Mouse (Mus musculus) CD4-positive, CD25-positive, alpha-beta regulatory T cell, adult 4 months (primary cell): ENCODE data around the gene Maneal. TPM values are rescaled to one million over a fixed set of nuclear protein-coding genes. Genes with fewer than 3 reads are reported as not detected.

Experiments
- ATAC-seq: one replicate; pipeline ENCODE4 v1.8.0; 2017
- polyA plus RNA-seq, 2 experiments: library from polyadenylated mRNA; unstranded; fragments of 100-300 nt; shearing (Covaris generic); gene quantifications; one replicate each; pipeline ENCODE4 v1.2.1; 2017

The Maneal gene
- polyA plus RNA-seq, 2 experiments from 2014 or later = 0.58 to 0.62 TPM

DNA sequence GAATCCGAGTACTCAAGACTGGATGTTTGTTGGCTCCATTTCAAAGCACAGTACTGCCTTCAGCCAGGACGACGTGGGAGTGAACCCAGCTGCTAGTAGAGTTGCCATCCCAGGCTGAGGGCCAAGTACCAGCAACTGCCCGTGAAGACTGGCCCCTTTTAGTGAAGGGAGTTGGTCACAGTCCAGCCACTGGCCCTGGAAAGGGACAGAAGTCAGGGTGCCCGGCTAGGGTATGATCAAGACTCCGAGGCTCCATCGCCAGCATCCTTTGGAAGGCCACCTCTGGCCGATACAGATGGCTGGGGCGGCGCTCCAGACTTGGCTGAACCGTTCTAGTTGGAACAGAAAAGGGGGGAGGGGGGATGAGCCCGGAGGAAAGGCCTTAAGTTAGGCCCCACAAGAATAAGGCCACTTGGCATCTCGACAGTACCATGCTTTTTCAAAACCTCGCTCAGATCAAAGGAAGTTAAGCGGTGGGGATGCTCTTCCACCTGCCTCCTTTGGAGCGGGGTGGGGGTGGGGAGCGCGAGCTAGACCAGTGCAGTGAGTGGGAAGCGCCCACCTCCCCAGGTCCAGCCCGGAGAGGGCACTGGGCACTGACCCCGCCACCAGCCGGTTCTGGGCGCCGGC lies 12.2 kb downstream of the Maneal start:
- no peak for ATAC-seq

DNA sequence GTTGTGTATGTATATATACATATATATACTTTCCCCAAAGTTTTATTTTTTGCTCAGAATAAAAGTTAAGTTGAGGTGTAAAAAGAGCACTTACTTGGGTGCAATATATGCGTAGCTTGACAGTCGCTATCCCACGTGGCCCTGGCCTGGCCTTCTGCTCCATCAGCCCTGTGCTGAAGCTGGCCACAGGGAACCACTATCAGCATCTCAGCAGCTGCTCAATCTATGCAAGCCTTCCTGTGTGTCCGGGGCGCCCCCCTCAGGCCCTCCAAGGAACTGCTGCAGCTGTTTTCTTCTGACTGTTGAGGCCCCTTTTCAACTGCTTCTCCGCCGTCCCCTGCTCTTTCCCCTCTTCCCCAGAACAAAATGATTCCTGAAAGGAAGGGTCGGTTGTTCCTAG lies 14.4 kb downstream of the Maneal start:
- ATAC-seq = peak; percentile 38

DNA sequence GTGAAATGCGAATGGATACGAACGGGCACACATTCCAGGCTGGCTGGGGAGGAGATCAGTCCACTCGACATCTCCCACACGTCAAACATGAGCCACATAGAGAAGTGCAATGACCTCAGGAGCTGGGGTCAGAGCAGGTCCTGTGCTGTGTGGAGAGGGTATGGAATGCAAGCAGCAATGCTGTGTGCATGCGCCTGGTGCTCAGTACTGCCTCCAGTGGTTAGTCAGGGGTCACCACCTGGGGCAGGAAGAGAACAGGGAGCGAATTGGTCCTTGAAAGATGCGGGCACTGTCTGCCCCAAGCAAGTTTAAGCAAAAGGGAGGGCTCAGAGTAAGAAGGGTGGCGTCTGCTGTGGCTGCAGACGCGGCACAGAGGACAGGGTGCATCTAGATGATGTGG lies 18.5 kb downstream of the Maneal start:
- peak; percentile 68 for ATAC-seq

DNA sequence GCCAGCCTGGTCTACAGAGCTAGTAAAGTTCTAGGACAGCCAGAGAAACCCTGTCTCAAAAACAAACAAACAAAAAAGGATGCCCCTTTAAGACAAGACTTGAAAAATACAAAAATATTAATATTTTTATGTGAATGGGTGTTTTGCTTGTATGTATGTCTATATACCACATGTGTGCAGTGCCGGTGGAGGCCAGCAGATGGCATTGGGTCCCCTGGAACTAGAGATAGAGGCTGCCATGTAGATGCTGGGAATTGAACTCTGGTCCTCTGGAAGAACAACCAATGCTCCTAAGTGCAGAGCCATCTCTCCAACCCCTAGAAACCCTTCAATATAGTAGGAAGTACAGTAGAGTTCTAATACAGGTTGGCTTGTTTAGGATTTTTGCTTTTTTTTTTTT lies 21.0 kb downstream of the Maneal start:
- ATAC-seq = no peak

DNA sequence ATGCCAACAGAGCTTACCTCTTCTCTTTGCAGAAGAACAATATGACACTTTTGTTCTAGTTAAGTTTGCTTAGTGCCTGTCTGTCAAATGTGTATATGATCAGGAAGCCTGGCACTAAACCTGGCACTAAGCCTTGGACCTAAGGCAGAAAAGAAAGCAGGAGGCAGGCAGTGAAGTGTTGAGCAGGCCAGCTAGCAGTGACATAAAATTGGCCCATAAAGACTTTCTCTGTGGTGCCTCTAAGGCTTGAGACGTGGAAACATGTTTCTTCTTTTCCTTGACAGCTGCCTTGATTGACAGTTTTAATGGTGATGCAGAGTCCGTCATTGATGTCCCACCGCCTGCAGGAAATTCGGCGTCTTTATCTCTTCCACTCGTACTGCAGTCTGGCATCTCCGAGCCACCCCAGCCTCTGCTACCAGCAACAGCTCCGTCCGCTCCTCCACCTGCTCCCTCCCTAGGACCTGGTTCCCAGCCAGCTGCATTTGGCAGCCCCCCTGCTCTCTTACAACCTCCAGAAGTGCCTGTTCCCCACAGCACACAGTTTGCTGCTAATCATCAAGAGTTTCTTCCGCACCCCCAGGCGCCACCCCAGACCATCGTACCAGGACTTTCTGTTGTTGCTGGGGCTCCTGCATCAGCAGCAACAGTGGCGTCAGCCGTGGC lies 23.8 kb downstream of the Maneal start:
- ATAC-seq = no peak

DNA sequence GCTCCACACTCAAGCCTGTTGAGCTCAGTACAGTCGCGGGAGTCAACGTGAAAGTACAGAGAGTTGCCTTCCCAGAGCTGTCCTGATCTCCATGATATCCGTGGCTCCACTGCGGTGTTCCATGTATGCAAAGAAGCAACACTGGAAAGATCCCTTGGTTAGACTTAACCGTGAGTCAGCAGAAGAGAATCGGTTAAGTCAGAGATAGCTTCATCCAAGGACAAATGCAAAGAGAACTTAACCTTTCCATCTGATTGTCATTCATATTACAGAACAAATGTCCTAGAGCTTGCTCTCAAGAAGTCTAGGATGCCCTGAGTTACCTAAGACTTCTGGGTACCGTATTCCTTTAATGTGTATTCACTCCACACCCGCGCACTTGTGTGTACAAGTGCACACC lies 29.2 kb downstream of the Maneal start:
- no peak for ATAC-seq

DNA sequence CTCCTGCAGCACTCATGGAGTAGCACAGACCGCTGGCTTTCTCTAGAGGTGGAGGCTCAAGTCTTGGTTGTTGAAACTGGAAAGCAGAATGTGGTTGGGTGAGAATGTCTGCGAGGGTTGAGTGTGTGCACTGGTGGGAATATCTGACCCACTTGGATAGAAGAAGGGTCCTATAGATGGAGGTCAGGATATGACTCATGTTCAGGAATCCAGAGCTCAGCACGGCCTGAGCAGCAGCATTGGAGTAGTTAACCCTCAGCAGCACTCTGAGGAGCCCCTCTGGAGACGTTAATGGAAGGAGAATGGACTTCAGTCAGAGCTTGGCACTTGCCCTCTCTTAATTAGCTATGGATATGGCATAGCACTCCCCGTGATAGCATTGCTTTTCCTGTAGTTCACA lies 32.3 kb downstream of the Maneal start:
- no peak for ATAC-seq

DNA sequence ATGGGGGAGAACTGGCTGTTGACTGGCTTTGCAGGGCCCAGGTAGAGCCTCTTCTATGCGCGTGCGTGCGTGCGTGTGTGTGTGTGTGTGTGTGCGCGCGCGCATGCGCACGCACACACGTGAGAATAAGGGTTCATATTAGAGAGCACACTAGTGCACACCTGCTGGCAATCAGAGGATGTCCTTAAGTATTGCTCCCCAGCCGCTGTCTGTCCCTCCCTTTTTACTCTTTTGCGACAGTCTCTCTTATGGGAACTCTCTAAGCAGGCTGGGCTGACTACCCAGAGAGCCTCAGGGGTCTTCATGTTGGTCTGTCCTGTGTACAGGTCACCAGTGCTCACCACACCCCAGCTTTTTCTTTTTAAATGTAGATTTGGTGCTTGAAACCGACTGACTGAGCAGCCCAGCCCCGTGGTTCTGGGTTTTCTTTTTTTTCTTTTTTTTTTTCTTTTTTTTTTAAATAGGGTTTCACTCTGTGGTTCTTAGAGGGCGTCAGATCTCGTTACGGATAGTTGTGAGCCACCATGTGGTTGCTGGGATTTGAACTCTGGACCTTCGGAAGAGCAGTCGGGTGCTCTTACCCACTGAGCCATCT lies 36.5 kb downstream of the Maneal start:
- ATAC-seq = no peak

DNA sequence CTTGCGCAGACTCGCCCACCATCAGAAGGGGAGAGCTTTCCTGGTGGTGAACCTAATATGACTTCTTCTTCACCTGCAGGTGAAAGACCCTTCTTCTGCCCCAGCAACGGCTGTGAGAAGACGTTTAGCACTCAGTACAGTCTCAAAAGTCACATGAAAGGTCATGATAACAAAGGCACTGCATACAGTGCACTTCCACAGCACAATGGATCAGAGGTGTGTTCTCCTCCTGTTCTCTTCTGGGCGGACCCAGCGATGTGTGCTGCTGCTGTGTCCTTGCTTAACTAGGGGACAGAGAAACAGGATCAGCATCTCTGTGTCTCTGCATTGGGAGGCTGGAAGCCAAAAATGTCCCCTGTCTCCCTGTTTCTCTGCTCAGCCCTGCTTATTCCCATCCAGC lies 37.0 kb downstream of the Maneal start:
- no peak for ATAC-seq

DNA sequence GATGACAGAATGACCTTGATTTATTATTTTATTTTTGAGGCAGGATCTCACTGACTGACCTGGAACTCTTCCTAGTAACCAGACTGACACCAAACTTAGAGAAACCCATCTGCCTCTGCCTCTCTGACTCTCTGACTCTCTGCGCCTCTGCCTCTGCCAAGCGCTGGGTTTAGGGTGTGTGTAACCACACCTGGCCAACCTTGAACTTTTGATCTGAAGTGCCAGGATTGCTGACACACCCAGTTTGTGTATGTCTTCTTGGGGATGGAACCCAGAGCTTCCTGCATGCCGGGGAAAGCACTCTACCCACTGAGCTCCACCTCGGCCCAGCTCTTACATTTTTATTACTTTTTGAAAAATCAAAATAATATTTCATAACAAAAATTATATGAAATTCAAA lies 43.1 kb downstream of the Maneal start:
- no peak for ATAC-seq

DNA sequence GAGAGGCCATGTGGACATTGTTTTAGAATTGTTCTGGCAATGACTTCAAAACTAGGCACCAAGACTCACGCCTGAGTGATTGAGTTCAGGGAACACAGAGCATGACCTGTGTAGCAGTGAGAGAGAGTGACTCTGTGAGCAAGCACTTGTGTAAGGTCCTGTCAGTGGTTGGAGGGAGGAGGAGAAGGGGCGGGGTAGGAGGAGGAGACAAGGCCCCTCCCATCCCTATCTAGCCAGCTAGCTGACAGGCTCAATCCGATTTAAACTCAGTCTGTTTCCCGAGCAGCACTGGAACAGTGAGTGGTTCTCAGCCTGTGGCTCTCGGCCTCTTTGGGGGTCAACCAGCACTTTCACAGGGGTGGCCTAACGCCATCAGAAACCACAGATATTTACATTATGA lies 44.2 kb downstream of the Maneal start:
- ATAC-seq = no peak

DNA sequence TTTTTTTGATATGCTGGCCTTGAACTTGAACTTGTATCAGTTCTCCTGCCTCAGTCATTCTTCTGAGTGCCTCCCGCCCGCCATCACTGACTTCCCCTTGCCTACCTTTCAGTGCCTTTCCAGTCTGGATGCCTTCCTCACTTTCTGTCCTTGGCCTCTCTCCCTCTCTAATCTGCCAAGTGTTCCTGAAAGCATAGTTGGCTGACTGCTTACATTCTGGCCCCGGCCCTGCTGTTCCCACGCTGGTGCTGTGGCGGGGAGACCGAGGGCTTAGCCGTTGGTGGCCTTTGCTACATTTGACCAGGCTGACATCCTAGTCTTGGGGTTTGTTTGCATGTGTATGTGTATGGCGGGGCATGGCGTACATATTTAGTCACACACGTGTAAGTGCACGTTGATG lies 46.1 kb downstream of the Maneal start:
- ATAC-seq = no peak

DNA sequence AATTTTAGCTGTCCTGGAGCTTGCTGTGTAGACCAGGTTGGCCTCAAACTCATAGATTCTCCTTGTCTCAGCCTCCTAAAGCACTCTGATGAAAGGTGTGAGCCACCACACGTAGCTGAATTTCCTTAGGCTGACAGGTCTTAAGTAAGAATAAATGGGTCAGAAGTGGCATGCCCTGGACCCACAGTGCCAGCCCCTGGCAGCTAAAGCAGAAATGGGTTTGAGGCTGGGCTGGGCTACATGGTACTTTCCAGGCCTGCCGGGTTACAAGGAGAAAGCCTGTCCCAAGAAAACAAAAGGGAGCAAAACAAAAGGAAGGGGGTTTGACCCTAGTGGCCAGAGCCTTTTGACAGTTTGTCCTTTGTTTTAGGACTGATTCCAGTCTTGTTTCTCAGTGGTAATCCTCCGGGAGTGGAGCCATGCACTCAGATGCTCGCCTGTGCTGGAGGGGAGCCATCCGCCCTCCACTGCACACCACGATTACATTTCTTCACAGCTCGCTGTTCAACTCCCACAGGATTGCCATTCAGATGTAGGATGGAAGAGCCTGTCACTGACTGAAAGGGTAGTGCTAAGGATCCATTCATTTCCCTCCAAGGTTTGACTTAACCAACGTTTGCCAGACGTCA lies 50.5 kb downstream of the Maneal start:
- ATAC-seq = no peak

DNA sequence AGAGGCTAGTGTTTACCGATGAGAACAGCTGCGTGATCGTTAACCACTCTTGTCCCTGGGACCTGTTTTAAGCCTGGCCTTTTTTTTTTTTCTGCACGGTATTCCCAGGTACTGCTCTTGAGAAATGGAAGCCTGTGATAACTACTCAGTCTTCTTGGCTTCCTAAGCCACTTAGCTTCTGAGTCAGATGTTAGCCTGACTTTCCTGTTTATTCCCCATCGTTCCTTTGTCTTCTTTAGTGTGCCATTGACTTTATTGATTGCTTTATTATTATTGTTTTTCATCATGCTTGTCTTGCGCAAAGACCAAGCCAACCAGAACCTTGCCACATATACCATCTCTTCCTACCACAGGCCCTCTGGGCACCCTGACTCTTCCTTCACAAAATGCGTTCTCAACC lies 51.9 kb downstream of the Maneal start:
- ATAC-seq = no peak

DNA sequence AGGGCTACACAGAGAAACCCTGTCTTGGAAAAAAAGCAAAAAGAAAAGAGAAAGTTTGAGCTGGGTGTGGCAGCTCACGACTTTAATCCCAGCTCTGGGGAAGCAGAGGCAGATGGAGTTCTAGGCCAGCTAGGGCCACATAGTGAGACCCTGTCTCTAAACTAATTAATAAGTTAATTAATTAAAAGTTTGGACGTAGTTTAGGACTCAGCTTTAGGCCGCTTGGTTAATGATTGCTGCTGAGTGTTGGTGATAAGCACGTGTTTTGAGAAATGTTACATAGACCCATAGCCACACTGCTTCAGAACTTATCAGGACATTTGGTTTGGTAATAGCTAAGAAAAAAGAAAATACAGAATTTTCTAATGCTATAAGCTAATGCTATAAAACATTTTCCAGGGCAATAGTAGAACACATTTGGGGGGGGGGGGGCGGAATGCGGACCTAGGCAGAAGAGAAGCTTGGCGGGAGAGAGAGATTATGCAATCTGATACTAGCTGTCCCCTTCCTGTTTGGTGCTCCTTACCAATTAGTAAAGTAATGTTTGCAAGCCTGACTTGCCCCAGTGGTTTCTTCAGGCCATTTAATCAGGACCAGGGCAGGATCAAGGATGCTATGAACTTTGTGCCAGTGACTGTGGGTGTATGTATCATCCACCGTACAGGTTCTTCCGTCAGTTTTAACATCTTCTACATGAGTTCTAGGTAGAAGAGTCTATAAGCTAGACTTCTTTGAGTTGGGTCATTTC lies 52.7 kb downstream of the Maneal start:
- ATAC-seq = no peak

DNA sequence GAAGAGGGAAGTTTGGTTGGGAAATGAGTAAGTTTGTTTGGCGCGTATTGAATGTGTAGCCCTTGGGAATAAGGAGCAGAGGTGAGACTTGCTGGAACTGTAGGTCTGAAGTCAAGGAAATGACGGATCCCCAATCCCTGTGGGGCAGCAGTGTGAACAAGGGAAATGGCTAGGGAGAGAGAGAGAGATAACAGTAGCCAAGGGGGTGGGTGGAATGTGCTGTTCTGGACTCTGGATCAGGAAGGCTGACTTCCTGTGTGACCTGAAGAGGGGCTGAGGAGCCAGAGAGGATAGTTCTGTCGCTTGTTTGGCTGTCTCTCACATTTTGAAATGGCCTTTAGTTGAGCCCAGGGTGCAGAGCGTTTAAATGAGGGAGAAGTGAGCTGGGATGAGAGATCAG lies 53.5 kb downstream of the Maneal start:
- ATAC-seq = no peak

Other genes starting within 250 kb of the Maneal start
- gene Pou3f1, start 205.4 kb downstream of the Maneal start, polyA plus RNA-seq = not detected
- 10 to 100 TPM; 83.1 to 87.9 TPM for gene Utp11, start 168.6 kb downstream of the Maneal start, polyA plus RNA-seq
- 10 to 100 TPM in 1 of 2 experiments, 1 to 10 TPM in 1; 6.6 to 11.0 TPM for gene Fhl3, start 161.5 kb downstream of the Maneal start, polyA plus RNA-seq
- 100 to 1,000 TPM; 104 to 108 TPM for gene Sf3a3, start 147.4 kb downstream of the Maneal start, polyA plus RNA-seq
- 100 to 1,000 TPM in 1 of 2 experiments, 10 to 100 TPM in 1; 88.0 to 146 TPM for gene Inpp5b, start 120.3 kb downstream of the Maneal start, polyA plus RNA-seq
- 10 to 100 TPM; 16.0 to 16.7 TPM for gene Mtf1, start 60.1 kb downstream of the Maneal start, polyA plus RNA-seq
- gene Yrdc, start 11.5 kb downstream of the Maneal start, polyA plus RNA-seq = 1 to 10 TPM; 4.9 to 5.6 TPM
- gene 1110065P20Rik, start 11.0 kb downstream of the Maneal start, polyA plus RNA-seq = 1 to 10 TPM; 2.3 to 3.3 TPM
- gene Epha10, start 18.7 kb upstream of the Maneal start, polyA plus RNA-seq = not detected
- 10 to 100 TPM; 13.0 to 24.8 TPM for gene 9930104L06Rik, start 74.9 kb upstream of the Maneal start, polyA plus RNA-seq
- 10 to 100 TPM; 12.6 to 31.4 TPM for gene Cdca8, start 77.1 kb upstream of the Maneal start, polyA plus RNA-seq
- not detected for gene Rspo1, start 124.3 kb upstream of the Maneal start, polyA plus RNA-seq
- gene Gnl2, start 154.4 kb upstream of the Maneal start, polyA plus RNA-seq = 10 to 100 TPM; 72.3 to 96.7 TPM
- not detected for gene Dnali1, start 203.5 kb upstream of the Maneal start, polyA plus RNA-seq
- 1 to 10 TPM; 5.1 to 8.8 TPM for gene Snip1, start 204.5 kb upstream of the Maneal start, polyA plus RNA-seq
- gene Meaf6, start 223.0 kb upstream of the Maneal start, polyA plus RNA-seq = 10 to 100 TPM; 56.7 to 74.8 TPM